Mouse (Mus musculus): ENCODE measurements around the gene Eya4. TPM values are rescaled to one million over a fixed set of nuclear protein-coding genes. Genes with fewer than 3 reads are reported as not detected.

The Eya4 gene
- polyA plus RNA-seq (2014; fragmentation: Illumina TruSeq; extraction: RNeasy Lipid Tissue Mini Kit (QIAGEN cat#74804); ENCODE audit: low read depth, low replicate concordance), result 0.19 TPM

DNA sequence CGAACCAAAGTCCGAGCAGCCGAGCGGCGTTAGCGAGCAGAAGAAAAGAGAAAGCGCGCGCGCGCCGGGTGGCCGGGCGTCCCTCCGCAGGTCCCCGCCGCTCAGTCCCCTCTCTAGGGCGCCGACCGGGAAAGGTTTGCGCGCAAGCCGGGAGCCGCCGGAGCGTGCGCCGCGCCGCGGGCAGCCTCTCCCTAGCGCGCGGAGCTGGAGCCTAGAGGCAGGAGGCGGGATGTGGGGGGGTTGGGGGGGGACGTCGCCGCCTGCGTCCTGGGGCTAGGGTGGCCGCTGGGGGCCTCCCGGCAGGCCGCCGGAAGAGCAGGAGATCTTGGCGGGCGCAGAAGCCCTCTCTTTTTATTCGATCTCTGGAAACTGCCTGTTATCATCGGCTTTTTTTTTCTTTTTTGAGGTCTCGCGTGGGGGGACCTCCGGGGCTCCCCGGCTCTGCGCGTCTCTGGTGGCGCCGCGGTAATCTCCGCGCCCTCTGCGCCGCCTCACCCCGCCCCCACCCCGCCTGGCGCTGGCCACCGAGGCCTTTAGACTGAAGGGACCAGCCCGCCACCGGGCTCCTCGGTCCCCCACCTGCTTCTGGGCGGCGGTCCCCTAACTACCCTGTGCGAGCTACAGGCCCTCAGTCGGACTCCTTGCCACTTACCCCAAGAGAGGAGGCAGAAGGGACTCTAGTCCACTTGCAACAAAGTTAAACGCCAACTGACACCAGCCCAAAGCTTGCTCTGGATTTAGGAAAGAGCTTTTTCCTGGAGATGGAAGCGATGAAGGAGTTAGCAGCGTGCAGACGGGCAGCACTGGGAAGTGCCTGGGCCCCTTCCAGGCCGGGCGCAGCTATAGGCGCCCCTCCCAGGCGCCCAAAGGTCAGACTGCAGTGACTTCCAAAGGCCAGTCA lies at the start of gene Eya4:
TSS of gene Eya4 (minus strand) at position 776 of the 901 bp plus-strand sequence.

